Mouse (Mus musculus) lung, postnatal 4 days (tissue): Measurements from ENCODE around the gene Cltb.

Experiments used
- DNase-seq, 2 experiments: peaks; one replicate each; pipeline ENCODE4 v3.0.0; 2021

Cltb gene

DNA sequence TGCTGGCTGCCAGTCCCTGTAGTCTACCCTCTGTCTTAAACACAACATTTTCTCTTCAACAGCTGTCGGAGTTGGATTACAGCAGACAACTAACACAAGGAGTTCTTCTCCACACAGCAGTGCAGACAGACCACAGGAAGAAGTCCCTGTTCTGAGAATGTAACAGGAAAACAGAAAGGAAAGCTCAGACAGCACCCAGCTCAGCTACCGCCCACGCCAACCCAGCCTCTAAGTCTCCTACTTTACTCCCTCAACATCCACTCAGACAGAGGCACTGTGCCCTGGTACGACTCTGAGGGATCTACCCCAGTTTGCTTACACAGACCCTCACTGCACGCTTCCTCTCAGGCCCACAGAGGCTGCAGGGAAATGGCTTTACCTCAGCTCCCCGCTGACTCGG is 50.5 kb downstream of the Cltb start:
- no peak for DNase-seq

DNA sequence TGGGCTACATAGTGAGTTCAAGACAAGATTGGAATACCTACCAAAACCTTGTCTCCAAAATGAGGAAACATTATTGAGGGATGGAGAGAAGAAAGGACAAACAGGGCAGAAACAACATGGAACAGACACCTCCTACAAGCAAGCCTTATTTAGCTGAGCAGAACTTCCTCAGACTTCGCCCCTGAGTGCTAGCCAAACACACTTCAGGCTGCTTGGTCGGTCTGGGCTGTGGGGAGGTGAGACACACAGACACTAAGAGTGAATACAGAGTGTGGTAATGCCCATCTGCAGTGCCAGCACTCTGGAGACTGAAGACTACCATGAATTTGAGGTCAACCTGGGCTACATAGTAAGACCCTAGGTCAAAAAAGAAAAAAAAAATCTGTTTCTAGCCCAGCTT is 51.5 kb downstream of the Cltb start:
- DNase-seq = no peak

DNA sequence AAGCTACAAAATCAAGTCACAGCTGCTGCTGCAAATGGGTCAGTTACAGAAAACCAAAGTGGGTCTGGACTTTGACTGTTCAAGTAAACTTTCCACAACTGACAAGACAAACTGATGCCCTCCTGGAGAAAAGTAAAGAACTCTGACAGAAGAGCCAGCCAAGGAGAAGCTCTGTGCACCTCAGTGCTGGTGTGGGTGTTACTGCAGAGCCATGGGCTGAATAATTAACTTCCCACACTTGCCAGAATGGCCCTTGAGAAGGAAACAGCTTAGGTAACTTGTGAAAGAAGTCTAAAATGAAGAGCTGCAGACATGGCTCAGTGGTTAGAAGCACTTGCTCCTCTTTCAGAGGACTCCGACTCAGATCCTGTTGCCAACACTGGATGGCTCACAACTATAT is 53.5 kb downstream of the Cltb start:
- no peak for DNase-seq

DNA sequence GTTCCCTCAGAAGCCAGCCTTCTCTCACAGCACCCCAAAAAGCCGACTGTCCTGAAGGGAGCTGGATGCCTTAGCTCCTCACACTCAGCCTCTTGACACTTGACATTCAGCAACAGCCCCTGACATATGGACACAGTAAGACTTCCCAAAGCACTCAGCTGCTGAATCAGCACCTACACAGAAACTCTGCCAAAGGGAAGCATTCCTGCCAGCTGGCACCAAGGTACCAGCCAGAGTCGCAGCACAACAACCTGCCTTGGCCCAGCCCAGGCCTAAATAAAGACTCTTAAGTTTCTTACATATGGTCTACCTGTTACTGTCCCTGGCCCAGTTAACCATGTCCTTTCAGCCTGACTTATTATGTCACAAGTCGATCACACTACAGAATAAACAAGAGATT is 54.3 kb downstream of the Cltb start:
- no peak for DNase-seq

DNA sequence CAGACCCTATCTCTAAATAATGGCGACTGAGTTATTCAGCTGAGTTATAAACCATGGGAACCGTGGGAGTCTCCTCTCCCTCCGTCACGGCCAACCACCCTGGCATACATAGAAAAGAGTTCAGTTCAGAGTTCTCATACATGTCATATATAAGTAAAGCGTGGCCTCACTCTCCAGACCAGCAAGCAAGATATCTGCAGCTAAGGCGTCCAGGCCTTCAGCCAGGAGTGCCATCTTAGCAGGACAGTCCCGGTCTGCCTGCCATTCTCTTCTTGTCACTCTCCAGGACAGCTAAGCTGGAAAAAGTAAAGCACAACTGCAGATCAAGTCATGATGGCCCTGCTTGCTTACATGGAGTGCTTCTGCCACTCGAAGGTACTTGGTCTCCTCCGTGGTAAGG is 55.0 kb downstream of the Cltb start:
- no peak for DNase-seq

DNA sequence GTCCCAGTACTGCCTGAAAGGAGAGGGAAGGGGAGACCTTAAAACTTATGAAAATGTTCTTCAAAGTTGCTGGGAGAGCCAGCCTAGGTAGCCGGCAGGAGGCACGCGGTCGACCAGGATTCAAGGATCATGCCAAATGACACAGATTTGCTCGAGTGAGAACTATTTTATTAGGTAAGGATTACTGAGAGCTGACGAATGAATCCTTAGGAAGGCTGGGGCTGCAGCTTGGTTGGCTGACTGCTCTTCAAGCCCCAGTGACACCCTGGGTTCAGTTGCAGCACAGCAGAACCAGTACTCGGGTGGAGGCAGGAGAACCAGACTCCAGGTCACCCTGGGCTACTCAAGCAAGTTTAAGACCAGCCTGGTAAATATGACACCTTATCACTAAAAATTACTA is 63.1 kb downstream of the Cltb start:
- DNase-seq = no peak
